Mouse (Mus musculus) hindbrain, embryonic 11.5 days (tissue): Measurements from ENCODE around the gene Grm1. TPM values are rescaled to one million over a fixed set of nuclear protein-coding genes. Genes with fewer than 3 reads are reported as not detected.

Experiments used
- ATAC-seq: fragments of 200-750 bp; cut with Nextera tagmentation; 2 replicates; pipeline ENCODE4 v1.8.0; 2017; ENCODE audit warnings: mild to moderate bottlenecking, moderate TSS enrichment, moderate library complexity; ENCODE audit not compliant: low FRiP score
- DNase-seq: peaks from one replicate; pipeline ENCODE4 v3.0.0-alpha.2; 2015; ENCODE audit warnings: low spot score
- H3K27ac ChIP-seq: fragments of 300-500 bp; sonication (generic); 2 replicates; pipeline ENCODE4 v1.5.1; 2014; ENCODE audit warnings: mild to moderate bottlenecking, low read depth, low read length
- H3K27me3 ChIP-seq: fragments of 300-500 bp; sonication (generic); 2 replicates; pipeline ENCODE4 v1.6.1; 2014; ENCODE audit warnings: mild to moderate bottlenecking, low read length, moderate library complexity, mixed read lengths; ENCODE audit not compliant: control insufficient read depth, insufficient read depth
- H3K36me3 ChIP-seq: fragments of 300-500 bp; sonication (generic); 2 replicates; pipeline ENCODE4 v1.6.1; 2014; ENCODE audit warnings: mild to moderate bottlenecking, low read length, moderate library complexity, mixed read lengths; ENCODE audit not compliant: control insufficient read depth, insufficient read depth
- H3K4me1 ChIP-seq: fragments of 300-500 bp; sonication (generic); replicated peaks from 2 replicates; pipeline ENCODE4 v1.6.1; 2014; ENCODE audit warnings: low read length, mixed read lengths; ENCODE audit not compliant: control insufficient read depth, insufficient read depth
- H3K4me2 ChIP-seq: fragments of 300-500 bp; sonication (generic); replicated peaks from 2 replicates; pipeline ENCODE4 v1.6.1; 2014; ENCODE audit warnings: mild to moderate bottlenecking, low read depth, low read length
- H3K4me3 ChIP-seq: fragments of 300-500 bp; sonication (generic); 2 replicates; pipeline ENCODE4 v1.5.1; 2014; ENCODE audit warnings: low read depth, low read length
- H3K9ac ChIP-seq: fragments of 300-500 bp; sonication (generic); 2 replicates; pipeline ENCODE4 v1.6.1; 2014; ENCODE audit warnings: low read depth, low read length
- H3K9me3 ChIP-seq: fragments of 300-500 bp; sonication (generic); 2 replicates; pipeline ENCODE4 v1.6.1; 2016; ENCODE audit warnings: low read length; ENCODE audit not compliant: control insufficient read depth
- WGBS: fragments of 180-500 bp; shearing (Covaris S2); extraction: QIAGEN DNeasy Blood & Tissue Kit; methylation state at CpG from one replicate; pipeline ENCODE4 v1.1.7; 2014; 5-methylcytosine and 5-hydroxymethylcytosine counted together
- polyA plus RNA-seq: library from polyadenylated mRNA; unstranded; fragments of >200 nt; fragmentation: Nextera tagmentation; extraction: Ambion mirVana; gene quantifications from 2 replicates; pipeline ENCODE4 v1.2.1, GENCODE M21; 2014

Gene Grm1
- polyA plus RNA-seq, 1 experiment from 2014 or later, result not detected

- H3K9ac ChIP-seq, result no peak overlapping the region
- ATAC-seq (no peak), DNase-seq (no peak)
- H3K27me3 ChIP-seq, result no peaks in the 10 kb centered on the region
- no peaks in the 10 kb centered on the region for H3K36me3 ChIP-seq
- H3K4me1 ChIP-seq, result no peaks in the 10 kb centered on the region
- 77% methylated on average over 1 of the region's 1 CpGs for WGBS
- no peak overlapping the region for H3K27ac ChIP-seq
- H3K4me2 ChIP-seq, result no peak overlapping the region
- H3K4me3 ChIP-seq, result no peak overlapping the region
- no peaks in the 10 kb centered on the region for H3K9me3 ChIP-seq
Observed at GRCm38 (mm10) chr10:10827308-10827707, 254.8 kb downstream of the Grm1 start.

GRCm38 (mm10) chr10:10818061-10818460 is 264.1 kb downstream of the Grm1 start:
- 97% methylated on average over 2 of the region's 2 CpGs for WGBS
- no peaks in the 10 kb centered on the region for H3K9me3 ChIP-seq
- no peaks in the 10 kb centered on the region for H3K36me3 ChIP-seq
- H3K4me1 ChIP-seq, result no peaks in the 10 kb centered on the region
- H3K27me3 ChIP-seq, result no peaks in the 10 kb centered on the region
- no peak overlapping the region for H3K4me2 ChIP-seq
- DNase-seq (no peak), ATAC-seq (no peak)
- H3K27ac ChIP-seq, result no peak overlapping the region
- no peak overlapping the region for H3K4me3 ChIP-seq
- no peak overlapping the region for H3K9ac ChIP-seq

DNA sequence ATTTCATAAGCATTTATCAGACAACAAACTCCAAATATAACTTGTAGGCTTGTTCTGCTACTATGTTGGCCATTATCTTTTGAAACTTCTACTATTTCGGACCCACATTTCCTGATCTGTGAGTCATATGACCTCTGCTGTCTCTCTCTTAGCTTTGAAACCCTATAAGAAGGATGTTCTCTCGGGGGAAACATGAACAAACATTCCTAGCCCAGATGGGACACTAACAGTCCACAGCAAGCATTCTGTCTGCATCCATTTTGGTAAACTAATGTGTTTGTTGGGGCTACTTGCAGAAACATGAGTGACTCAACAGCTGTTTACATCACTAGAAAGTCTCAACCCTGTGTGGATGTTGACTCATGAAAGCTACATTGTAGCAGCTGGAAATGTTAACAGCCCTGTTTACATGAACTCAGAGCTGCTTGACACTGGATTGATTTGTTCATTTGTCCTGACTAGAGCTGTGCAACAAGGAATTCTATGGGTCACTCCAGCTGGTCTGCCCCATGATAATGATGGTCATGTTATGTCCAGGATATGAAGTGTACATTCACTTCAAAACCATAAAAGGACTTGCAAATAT is 267.4 kb downstream of the Grm1 start:
- Histone ChIP-seq H3K27me3 (no peaks in the 10 kb centered on the region), H3K27ac (no peak overlapping the region), H3K4me3 (no peak overlapping the region), H3K9ac (no peak overlapping the region), H3K36me3 (no peaks in the 10 kb centered on the region), H3K4me1 (no peaks in the 10 kb centered on the region), H3K9me3 (no peaks in the 10 kb centered on the region), H3K4me2 (no peak overlapping the region)
- ATAC-seq (no peak), DNase-seq (no peak)
- 66% methylated on average over 2 of the region's 2 CpGs for WGBS

DNA sequence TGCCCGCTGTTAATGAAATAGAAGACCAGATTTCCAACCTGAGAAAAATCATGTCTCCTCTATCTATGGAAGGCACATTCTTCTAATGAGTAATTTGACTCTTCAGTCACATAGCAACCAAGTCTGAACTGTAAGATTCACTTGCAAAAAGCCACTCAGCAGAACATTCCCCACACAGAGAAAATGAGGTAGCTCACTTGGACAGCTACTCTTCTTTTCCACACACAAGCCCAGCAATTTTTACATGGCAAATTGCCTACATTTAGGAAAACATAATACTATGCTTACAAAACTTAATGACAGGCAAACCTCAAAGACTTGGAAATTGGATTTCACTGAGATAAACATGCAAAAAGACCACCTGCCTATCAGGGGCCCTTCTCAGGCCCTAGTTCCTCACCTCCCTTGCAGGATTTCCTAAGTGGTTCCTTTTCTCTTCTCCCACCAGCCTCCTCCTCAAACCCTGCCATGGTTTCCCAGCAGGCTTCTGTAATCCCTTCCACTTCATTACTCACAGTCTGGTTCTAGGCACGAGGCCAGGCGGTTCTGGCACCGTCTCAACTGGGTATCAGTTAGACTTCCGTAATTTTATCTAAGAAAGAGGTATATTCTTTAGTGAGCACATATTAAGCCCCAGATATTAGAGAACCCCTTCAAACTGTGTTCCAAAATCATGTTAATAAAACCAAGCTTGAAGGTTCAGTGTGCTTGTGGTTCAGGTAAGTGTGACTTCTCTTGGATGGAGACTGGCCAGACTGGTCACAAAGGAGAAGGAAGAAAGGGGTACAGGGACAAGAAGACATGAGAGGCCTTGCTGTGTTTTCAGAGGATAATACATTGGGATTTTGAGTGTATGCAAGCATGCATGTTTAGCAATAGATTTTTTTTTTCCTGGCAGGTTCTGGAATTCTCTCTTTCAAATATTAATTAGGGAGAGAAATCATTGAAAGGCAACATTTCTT is 269.1 kb downstream of the Grm1 start:
- H3K9me3 ChIP-seq, result no peaks in the 10 kb centered on the region
- H3K9ac ChIP-seq, result no peak overlapping the region
- H3K4me1 ChIP-seq, result no peaks in the 10 kb centered on the region
- WGBS, result 75% methylated on average over 5 of the region's 5 CpGs
- H3K27ac ChIP-seq, result no peak overlapping the region
- no peak overlapping the region for H3K4me2 ChIP-seq
- H3K27me3 ChIP-seq, result no peaks in the 10 kb centered on the region
- no peak overlapping the region for H3K4me3 ChIP-seq
- H3K36me3 ChIP-seq, result no peaks in the 10 kb centered on the region
- DNase-seq, result no peak
- no peak for ATAC-seq

GRCm38 (mm10) chr10:10809777-10810176 is 272.4 kb downstream of the Grm1 start:
- Histone ChIP-seq H3K36me3 (no peaks in the 10 kb centered on the region), H3K27ac (no peak overlapping the region), H3K4me2 (no peak overlapping the region), H3K9me3 (no peaks in the 10 kb centered on the region), H3K4me3 (no peak overlapping the region), H3K9ac (no peak overlapping the region), H3K4me1 (no peaks in the 10 kb centered on the region), H3K27me3 (no peaks in the 10 kb centered on the region)
- 92% methylated on average over 3 of the region's 3 CpGs for WGBS
- ATAC-seq (no peak), DNase-seq (no peak)

DNA sequence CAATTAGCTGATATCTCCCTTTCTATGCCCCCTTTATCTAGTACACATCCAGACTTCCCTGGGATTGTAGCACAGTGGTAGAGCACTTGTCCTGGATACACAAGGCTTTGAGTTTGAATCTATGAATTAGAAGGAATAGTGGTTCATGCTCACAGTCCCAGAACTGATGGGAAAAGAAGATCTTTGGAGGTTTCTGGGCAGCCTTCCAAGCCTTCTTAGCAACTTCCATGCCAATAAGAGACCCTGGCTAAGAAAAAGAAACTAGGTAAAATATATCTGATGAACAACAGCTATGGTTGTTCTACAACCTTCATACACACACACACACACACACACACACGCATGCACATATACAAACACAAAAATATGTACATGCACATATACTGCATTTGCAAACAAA is 286.8 kb downstream of the Grm1 start:
- WGBS, result 93% methylated on average over 1 of the region's 1 CpGs
- no peak overlapping the region for H3K4me2 ChIP-seq
- no peak for ATAC-seq

DNA sequence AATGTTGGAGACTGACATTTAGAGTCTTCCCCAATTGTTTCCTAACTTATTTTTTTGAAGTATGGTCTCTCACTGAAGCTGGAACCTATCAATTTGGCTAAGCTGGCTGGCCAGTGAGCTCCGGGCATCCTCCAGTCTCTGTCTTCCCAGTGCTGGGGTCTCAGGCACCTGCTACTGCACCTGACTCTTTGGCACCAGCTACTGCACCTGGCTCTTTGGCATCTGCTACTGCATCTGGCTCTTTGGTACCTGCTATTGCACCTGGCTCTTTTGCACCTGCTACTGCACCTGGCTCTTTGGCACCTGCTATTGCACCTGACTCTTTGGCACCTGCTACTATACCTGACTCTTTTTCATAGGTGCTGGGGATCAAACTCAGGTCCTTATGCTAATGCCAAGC is 291.7 kb downstream of the Grm1 start:
- H3K4me3 ChIP-seq, result no peak overlapping the region
- WGBS, result 91% methylated on average over 1 of the region's 1 CpGs
- no peak overlapping the region for H3K4me2 ChIP-seq
- ATAC-seq (no peak), DNase-seq (no peak)
- H3K9me3 ChIP-seq, result no peaks in the 10 kb centered on the region
- H3K27me3 ChIP-seq, result no peaks in the 10 kb centered on the region
- H3K36me3 ChIP-seq, result no peaks in the 10 kb centered on the region
- H3K27ac ChIP-seq, result no peak overlapping the region
- H3K9ac ChIP-seq, result no peak overlapping the region
- H3K4me1 ChIP-seq, result no peaks in the 10 kb centered on the region

More for the DNA sequence above, 286.8 kb downstream of the Grm1 start:
- H3K9me3 ChIP-seq, result no peaks in the 10 kb centered on the region
- H3K4me3 ChIP-seq, result no peak overlapping the region
- no peaks in the 10 kb centered on the region for H3K36me3 ChIP-seq
- no peak overlapping the region for H3K27ac ChIP-seq
- H3K9ac ChIP-seq, result no peak overlapping the region
- H3K27me3 ChIP-seq, result no peaks in the 10 kb centered on the region
- DNase-seq, result no peak
- H3K4me1 ChIP-seq, result no peaks in the 10 kb centered on the region

DNA sequence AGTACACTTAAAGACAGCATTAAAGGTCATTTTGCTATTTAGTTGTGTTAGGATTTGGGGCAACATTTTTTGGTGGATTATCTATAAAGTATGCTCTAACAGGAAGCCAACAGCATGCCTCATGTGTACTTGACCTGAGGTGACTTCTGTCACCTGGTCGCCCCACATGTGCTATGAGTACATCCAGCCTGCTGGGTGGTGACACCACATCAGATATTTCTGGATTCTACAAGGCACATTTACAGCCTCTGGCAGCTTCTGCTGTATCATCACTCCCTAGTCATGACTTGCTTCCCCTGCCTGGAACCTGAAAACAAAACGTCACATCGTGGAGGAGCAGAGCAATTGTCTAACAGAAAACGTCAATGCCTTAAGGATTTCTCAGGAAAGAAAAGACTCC is 292.2 kb downstream of the Grm1 start:
- no peaks in the 10 kb centered on the region for H3K27me3 ChIP-seq
- ATAC-seq, result no peak
- H3K4me3 ChIP-seq, result no peak overlapping the region
- no peak overlapping the region for H3K9ac ChIP-seq
- WGBS, result 87% methylated on average over 4 of the region's 4 CpGs
- no peaks in the 10 kb centered on the region for H3K4me1 ChIP-seq
- no peaks in the 10 kb centered on the region for H3K36me3 ChIP-seq
- no peak overlapping the region for H3K4me2 ChIP-seq
- H3K9me3 ChIP-seq, result no peaks in the 10 kb centered on the region
- DNase-seq, result no peak
- H3K27ac ChIP-seq, result no peak overlapping the region
